Mouse (Mus musculus) adrenal gland, adult 2 months (tissue): Measurements from ENCODE around the gene Casp12. TPM values are rescaled to one million over a fixed set of nuclear protein-coding genes. Genes with fewer than 3 reads are reported as not detected.

Experiments
- polyA plus RNA-seq: library from polyadenylated mRNA; depleted of rRNA; stranded (reverse); fragments of >200 nt; gene quantifications from 2 replicates; pipeline ENCODE4 v1.2.3, GENCODE M21; 2012; rRNA removed
- total RNA-seq, 2 experiments: library from RNA; stranded (reverse); gene quantifications; 2 replicates each; pipeline ENCODE4 v1.2.3; 2021

The Casp12 gene
- total and polyA plus RNA-seq, 3 experiments: 1.2 to 43.5 (median 40.0) TPM

Other genes starting within 250 kb of the Casp12 start
- 1 to 10 TPM; 3.6 to 5.9 TPM for gene Casp1, start 46.9 kb upstream of the Casp12 start, total RNA-seq
- not detected in 2 replicates for gene Casp1, start 46.9 kb upstream of the Casp12 start, polyA plus RNA-seq
- 1 to 10 TPM; 3.7 to 4.8 TPM for gene Casp4, start 36.6 kb upstream of the Casp12 start, total RNA-seq
- gene Casp4, start 36.6 kb upstream of the Casp12 start, polyA plus RNA-seq: 0.27 and 0.55 TPM in 2 replicates